Mouse (Mus musculus): Measurements from ENCODE around the gene Os9. TPM values are rescaled to one million over a fixed set of nuclear protein-coding genes. Genes with fewer than 3 reads are reported as not detected.
"Not testable (repeated sequence)": the region's sequence is repeated elsewhere in the genome, so short reads cannot be mapped to it uniquely, and the experiment has no call there.

Os9 gene
- polyA plus RNA-seq, 1 experiment from 2014 or later, result 60.1 TPM

- Histone ChIP-seq H3K36me3 (replicated peaks) (no peaks in the 10 kb centered on the region), H3K27ac (replicated peaks) (no peak overlapping the region), H3K4me1 (peaks cover 52% of the 10 kb centered on the region), H3K4me3 (peak overlapping the region; percentile 72; the same call in 1 of the 2 replicates), H3K9me3 (no peaks in the 10 kb centered on the region), H3K27me3 (replicated peaks; ENCODE audit: low read depth, poor library complexity, severe bottlenecking) (peaks cover 91% of the 10 kb centered on the region)
- 33% methylated on average over 8 of the region's 8 CpGs for WGBS
- peak; percentile 64 for DNase-seq (ENCODE audit: low spot score)
These were observed 38.8 kb downstream of the Os9 start for GRCm38 (mm10) chr10:127081996-127082620.

GRCm38 (mm10) chr10:127080901-127081780 lies 39.8 kb downstream of the Os9 start:
- Histone ChIP-seq H3K27me3 (replicated peaks; ENCODE audit: low read depth, poor library complexity, severe bottlenecking) (peaks cover 93% of the 10 kb centered on the region), H3K36me3 (replicated peaks) (no peaks in the 10 kb centered on the region), H3K27ac (replicated peaks) (no peak overlapping the region), H3K9me3 (no peaks in the 10 kb centered on the region), H3K4me3 (peak overlapping the region; percentile 72), H3K4me1 (peaks cover 56% of the 10 kb centered on the region)
- DNase-seq (ENCODE audit: low spot score), result peak; percentile 44
- 3% methylated on average over 48 of the region's 48 CpGs for WGBS

- Histone ChIP-seq H3K4me1 (peaks cover 65% of the 10 kb centered on the region), H3K27ac (replicated peaks) (peak overlapping the region; percentile 71)
These were observed 41.1 kb downstream of the Os9 start for GRCm38 (mm10) chr10:127079665-127080391.

GRCm38 (mm10) chr10:127078677-127079575 lies 42.0 kb downstream of the Os9 start:
- Histone ChIP-seq H3K27ac (replicated peaks) (peak overlapping the region; percentile 71), H3K9me3 (no peaks in the 10 kb centered on the region), H3K4me1 (peaks cover 65% of the 10 kb centered on the region), H3K4me3 (peak overlapping the region; percentile 72), H3K36me3 (replicated peaks) (no peaks in the 10 kb centered on the region), H3K27me3 (replicated peaks; ENCODE audit: low read depth, poor library complexity, severe bottlenecking) (peaks cover 92% of the 10 kb centered on the region)
- peak; percentile 77 for DNase-seq (ENCODE audit: low spot score)
- WGBS, result under 1% methylated on average over 48 of the region's 49 CpGs

More at GRCm38 (mm10) chr10:127079665-127080391, 41.1 kb downstream of the Os9 start:
- H3K4me3 ChIP-seq, result peak overlapping the region; percentile 72
- H3K27me3 ChIP-seq (replicated peaks; ENCODE audit: low read depth, poor library complexity, severe bottlenecking), result peaks cover 100% of the 10 kb centered on the region
- WGBS, result 1% methylated on average over 70 of the region's 70 CpGs
- H3K9me3 ChIP-seq, result no peaks in the 10 kb centered on the region
- H3K36me3 ChIP-seq (replicated peaks), result no peaks in the 10 kb centered on the region
- DNase-seq (ENCODE audit: low spot score), result peak; percentile 60

- no peak for DNase-seq (ENCODE audit: low spot score)
- H3K36me3 ChIP-seq (replicated peaks), result no peaks in the 10 kb centered on the region
- peaks cover 61% of the 10 kb centered on the region for H3K4me1 ChIP-seq
- no peak overlapping the region for H3K27ac ChIP-seq (replicated peaks)
- WGBS, result 3% methylated on average over 12 of the region's 12 CpGs
- peak overlapping the region; percentile 72 for H3K4me3 ChIP-seq
- no peaks in the 10 kb centered on the region for H3K9me3 ChIP-seq
- peaks cover 84% of the 10 kb centered on the region for H3K27me3 ChIP-seq (replicated peaks; ENCODE audit: low read depth, poor library complexity, severe bottlenecking)
These were observed 42.8 kb downstream of the Os9 start for GRCm38 (mm10) chr10:127078001-127078676.

- H3K9me3 ChIP-seq, result no peaks in the 10 kb centered on the region
- H3K4me3 ChIP-seq, result peak overlapping the region; percentile 72; the same call in 1 of the 2 replicates
- H3K4me1 ChIP-seq, result peaks cover 61% of the 10 kb centered on the region
- no peaks in the 10 kb centered on the region for H3K36me3 ChIP-seq (replicated peaks)
- H3K27ac ChIP-seq (replicated peaks), result no peak overlapping the region
- 6% methylated on average over 10 of the region's 10 CpGs for WGBS
- no peak for DNase-seq (ENCODE audit: low spot score)
- H3K27me3 ChIP-seq (replicated peaks; ENCODE audit: low read depth, poor library complexity, severe bottlenecking), result peaks cover 78% of the 10 kb centered on the region
These were observed 43.4 kb downstream of the Os9 start for GRCm38 (mm10) chr10:127077515-127077914.

GRCm38 (mm10) chr10:127076082-127076481 lies 44.8 kb downstream of the Os9 start:
- no peak overlapping the region for H3K4me3 ChIP-seq
- no peak for DNase-seq (ENCODE audit: low spot score)
- no peak overlapping the region for H3K27ac ChIP-seq (replicated peaks)
- H3K27me3 ChIP-seq (replicated peaks; ENCODE audit: low read depth, poor library complexity, severe bottlenecking), result peaks cover 64% of the 10 kb centered on the region
- 49% methylated on average over 4 of the region's 4 CpGs for WGBS
- peaks cover 53% of the 10 kb centered on the region for H3K4me1 ChIP-seq
- no peaks in the 10 kb centered on the region for H3K36me3 ChIP-seq (replicated peaks)
- no peaks in the 10 kb centered on the region for H3K9me3 ChIP-seq

- 74% methylated on average over 8 of the region's 8 CpGs for WGBS
- H3K4me1 ChIP-seq, result peaks cover 53% of the 10 kb centered on the region
These were observed 45.3 kb downstream of the Os9 start for GRCm38 (mm10) chr10:127075651-127076050.

GRCm38 (mm10) chr10:127075080-127075479 lies 45.9 kb downstream of the Os9 start, which contains the start of gene Agap2:
Gene Agap2 (plus strand): TSS chr10:127075284.
- peaks cover 54% of the 10 kb centered on the region for H3K27me3 ChIP-seq (replicated peaks; ENCODE audit: low read depth, poor library complexity, severe bottlenecking)
- no peak within 1 kb of the TSS for H3K4me3 ChIP-seq
- H3K36me3 ChIP-seq (replicated peaks), result no peaks in the 10 kb centered on the region
- 64% methylated on average over 9 of the region's 9 CpGs for WGBS
- no peak within 1 kb of the TSS for H3K27ac ChIP-seq (replicated peaks)
- no peaks in the 10 kb centered on the region for H3K9me3 ChIP-seq
- H3K4me1 ChIP-seq, result peaks cover 48% of the 10 kb centered on the region
- no peak for DNase-seq (ENCODE audit: low spot score)

More at GRCm38 (mm10) chr10:127075651-127076050, 45.3 kb downstream of the Os9 start:
- H3K27ac ChIP-seq (replicated peaks), result no peak overlapping the region
- no peaks in the 10 kb centered on the region for H3K36me3 ChIP-seq (replicated peaks)
- no peak for DNase-seq (ENCODE audit: low spot score)
- H3K4me3 ChIP-seq, result no peak overlapping the region
- H3K27me3 ChIP-seq (replicated peaks; ENCODE audit: low read depth, poor library complexity, severe bottlenecking), result peaks cover 59% of the 10 kb centered on the region
- no peaks in the 10 kb centered on the region for H3K9me3 ChIP-seq

- no peaks in the 10 kb centered on the region for H3K36me3 ChIP-seq (replicated peaks)
- H3K9me3 ChIP-seq, result no peaks in the 10 kb centered on the region
- peaks cover 42% of the 10 kb centered on the region for H3K4me1 ChIP-seq
- H3K27me3 ChIP-seq (replicated peaks; ENCODE audit: low read depth, poor library complexity, severe bottlenecking), result peaks cover 43% of the 10 kb centered on the region
- DNase-seq (ENCODE audit: low spot score), result no peak
- no peak overlapping the region for H3K27ac ChIP-seq (replicated peaks)
- H3K4me3 ChIP-seq, result no peak overlapping the region
- 99% methylated on average over 1 of the region's 1 CpGs for WGBS
These were observed 47.0 kb downstream of the Os9 start for GRCm38 (mm10) chr10:127073981-127074380.

- H3K9me3 ChIP-seq; H3K4me3 ChIP-seq; H3K27ac ChIP-seq (replicated peaks); H3K36me3 ChIP-seq (replicated peaks); DNase-seq (ENCODE audit: low spot score): not testable (repeated sequence)
- peaks cover 42% of the 10 kb centered on the region for H3K4me1 ChIP-seq
- 82% methylated on average over 2 of the region's 2 CpGs for WGBS
- H3K27me3 ChIP-seq (replicated peaks; ENCODE audit: low read depth, poor library complexity, severe bottlenecking), result peaks cover 33% of the 10 kb centered on the region
These were observed 48.0 kb downstream of the Os9 start for GRCm38 (mm10) chr10:127072969-127073368.

Measured in embryonic facial prominence, embryonic 10.5 days (tissue).